Mouse (Mus musculus) thymus, adult 2 months (tissue): ENCODE measurements at regions not wholly inside any gene's neighbourhood (a gene's known extent, or its start where the extent isn't known, plus 50 kb on each side); places are given as distances from the start of the nearest gene placed in this dataset.

Experiments used
- DNase-seq: peaks from one replicate; pipeline ENCODE4 v3.0.0; 2021
- H3K27ac ChIP-seq: fragments of 200-500 bp; 2 replicates; pipeline ENCODE4 v1.5.1; 2012; ENCODE audit warnings: low read length, control low read depth; ENCODE audit not compliant: control insufficient read depth, insufficient read depth
- H3K27me3 ChIP-seq: fragments of 200-500 bp; 2 replicates; pipeline ENCODE4 v1.6.1; 2012; ENCODE audit warnings: mild to moderate bottlenecking, low read length, moderate library complexity, mixed read lengths; ENCODE audit not compliant: control insufficient read depth, insufficient read depth
- H3K36me3 ChIP-seq: fragments of 200-500 bp; 2 replicates; pipeline ENCODE4 v1.6.1; 2012; ENCODE audit warnings: mild to moderate bottlenecking, low read length, moderate library complexity; ENCODE audit not compliant: control insufficient read depth, insufficient read depth
- H3K4me1 ChIP-seq: fragments of 200-500 bp; replicated peaks from 2 replicates; pipeline ENCODE4 v1.6.1; 2012; ENCODE audit warnings: low read length; ENCODE audit not compliant: control insufficient read depth, insufficient read depth
- H3K4me3 ChIP-seq: fragments of 200-500 bp; 2 replicates; pipeline ENCODE4 v1.5.1; 2012; ENCODE audit warnings: mild to moderate bottlenecking, low read length, control low read depth, moderate library complexity; ENCODE audit not compliant: control insufficient read depth, insufficient read depth
- CTCF ChIP-seq: fragments of 200-500 bp; IDR thresholded peaks from 2 replicates; pipeline ENCODE4 v1.5.1; 2012; ENCODE audit warnings: mild to moderate bottlenecking, control low read depth, low read length, moderate library complexity, borderline replicate concordance; ENCODE audit not compliant: control insufficient read depth, poor library complexity, insufficient read depth; ENCODE audit errors: extremely low read depth
- POLR2A ChIP-seq: fragments of 200-500 bp; IDR thresholded peaks from 2 replicates; pipeline ENCODE4 v1.6.1; 2012; ENCODE audit warnings: mild to moderate bottlenecking, low read length, control low read depth, moderate library complexity; ENCODE audit not compliant: control insufficient read depth, poor library complexity, insufficient read depth; ENCODE audit errors: extremely low read depth
- WGBS: fragments of 180-500 bp; shearing (Covaris S2); methylation state at CpG from one replicate; pipeline ENCODE4 v1.1.7; 2018; 5-methylcytosine and 5-hydroxymethylcytosine counted together

- DNase-seq, result no peak
- WGBS, result 97% methylated on average over 6 of the region's 6 CpGs
- TF ChIP-seq CTCF (no peak), POLR2A (no peak)
- H3K4me3 ChIP-seq, result no peak overlapping the region
- H3K36me3 ChIP-seq, result no peaks in the 10 kb centered on the region
- H3K27ac ChIP-seq, result no peak overlapping the region
- H3K4me1 ChIP-seq, result no peaks in the 10 kb centered on the region; the same call in 1 of the 2 replicates
- H3K27me3 ChIP-seq, result no peaks in the 10 kb centered on the region
Observed at GRCm38 (mm10) chr1:63954876-63955513, 167.1 kb downstream of the Klf7 start.

GRCm38 (mm10) chr1:63954172-63954571 lies 167.9 kb downstream of the Klf7 start:
- no peak for TF ChIP-seq POLR2A
- TF ChIP-seq CTCF, result no peak
- no peaks in the 10 kb centered on the region; the same call in 1 of the 2 replicates for H3K4me1 ChIP-seq
- no peak overlapping the region for H3K4me3 ChIP-seq
- no peaks in the 10 kb centered on the region for H3K36me3 ChIP-seq
- no peak for DNase-seq
- 90% methylated on average over 2 of the region's 2 CpGs for WGBS
- H3K27ac ChIP-seq, result no peak overlapping the region
- H3K27me3 ChIP-seq, result no peaks in the 10 kb centered on the region

GRCm38 (mm10) chr1:63953229-63953883 lies 168.7 kb downstream of the Klf7 start:
- H3K27ac ChIP-seq, result no peak overlapping the region
- DNase-seq, result peak; percentile 74
- no peak overlapping the region for H3K4me3 ChIP-seq
- H3K36me3 ChIP-seq, result no peaks in the 10 kb centered on the region
- no peaks in the 10 kb centered on the region; the same call in 1 of the 2 replicates for H3K4me1 ChIP-seq
- 48% methylated on average over 18 of the region's 18 CpGs for WGBS
- TF ChIP-seq POLR2A, result no peak
- TF ChIP-seq CTCF, result peak; percentile 79; the same call in 1 of the 2 replicates
- no peaks in the 10 kb centered on the region for H3K27me3 ChIP-seq

- H3K27me3 ChIP-seq, result no peaks in the 10 kb centered on the region
- H3K27ac ChIP-seq, result no peak overlapping the region
- 76% methylated on average over 7 of the region's 7 CpGs for WGBS
- no peak for DNase-seq
- H3K4me3 ChIP-seq, result no peak overlapping the region
- TF ChIP-seq CTCF (no peak), POLR2A (no peak)
- H3K36me3 ChIP-seq, result no peaks in the 10 kb centered on the region
- peaks cover 2% of the 10 kb centered on the region; the same call in 1 of the 2 replicates for H3K4me1 ChIP-seq
Observed at GRCm38 (mm10) chr1:63951663-63952062, 170.4 kb downstream of the Klf7 start.

GRCm38 (mm10) chr1:63947278-63947677 lies 174.8 kb downstream of the Klf7 start:
- Histone ChIP-seq H3K4me1 (0 out of 2 replicates have a peak, but pooled peaks cover 2% of the 10 kb centered on the region), H3K36me3 (no peaks in the 10 kb centered on the region), H3K27ac (no peak overlapping the region), H3K4me3 (no peak overlapping the region), H3K27me3 (no peaks in the 10 kb centered on the region)
- TF ChIP-seq CTCF (no peak), POLR2A (no peak)
- WGBS, result 85% methylated on average over 1 of the region's 1 CpGs
- no peak for DNase-seq

GRCm38 (mm10) chr1:63946834-63947233 lies 175.2 kb downstream of the Klf7 start:
- Histone ChIP-seq H3K27ac (no peak overlapping the region), H3K36me3 (no peaks in the 10 kb centered on the region), H3K4me1 (0 out of 2 replicates have a peak, but pooled peaks cover 2% of the 10 kb centered on the region), H3K4me3 (no peak overlapping the region), H3K27me3 (no peaks in the 10 kb centered on the region)
- DNase-seq, result peak; percentile 7
- TF ChIP-seq POLR2A (no peak), CTCF (no peak)
- WGBS, result 45% methylated on average over 5 of the region's 5 CpGs
